Mouse (Mus musculus): ENCODE data around the gene Tcf25.
A peak's percentile ranks its signal among the peaks of the same experiment; 100 is the strongest.

Gene Tcf25

DNA sequence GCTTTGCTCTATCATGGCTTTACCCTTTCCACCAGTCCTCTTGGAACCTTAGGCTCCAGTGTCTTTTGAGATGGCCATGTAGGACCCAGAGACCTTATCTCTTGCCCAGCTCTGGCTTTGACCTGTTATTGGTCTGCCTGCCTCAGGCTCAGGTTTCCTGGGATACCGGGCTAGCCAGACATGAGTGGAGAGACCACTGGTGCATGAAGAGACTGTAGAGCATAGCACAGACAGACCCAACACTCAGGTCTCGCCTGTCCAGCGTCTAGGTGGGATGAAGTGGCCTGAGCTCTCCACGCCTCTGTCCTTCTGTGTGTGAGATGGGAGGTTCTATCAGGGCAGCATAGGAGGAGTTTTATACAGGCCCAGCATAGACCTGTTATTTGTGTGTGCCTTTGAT lies 24.5 kb upstream of the Tcf25 start:
- no peak for DNase-seq (ENCODE audit: low read depth, low spot score)

DNA sequence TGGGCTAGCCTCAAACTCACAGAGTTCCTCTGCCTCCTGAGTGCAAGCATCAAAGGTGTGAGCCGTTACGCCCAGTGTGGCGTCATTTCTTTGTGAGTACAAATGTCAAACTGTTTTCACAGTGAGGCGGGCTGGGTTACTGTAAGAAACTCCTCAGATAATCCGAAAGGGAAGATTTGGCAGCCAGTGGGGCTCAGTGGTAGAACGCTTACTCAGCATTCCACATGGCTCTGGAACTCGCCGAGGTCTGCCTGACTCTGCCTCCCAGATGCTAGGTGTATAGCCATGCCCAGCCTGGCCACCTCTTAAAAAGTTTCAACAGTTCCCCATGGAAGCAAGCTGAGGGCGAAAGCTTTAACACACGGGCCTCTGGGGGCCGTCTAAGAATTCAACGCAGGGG lies 21.4 kb upstream of the Tcf25 start:
- DNase-seq (ENCODE audit: low read depth, low spot score): no peak

DNA sequence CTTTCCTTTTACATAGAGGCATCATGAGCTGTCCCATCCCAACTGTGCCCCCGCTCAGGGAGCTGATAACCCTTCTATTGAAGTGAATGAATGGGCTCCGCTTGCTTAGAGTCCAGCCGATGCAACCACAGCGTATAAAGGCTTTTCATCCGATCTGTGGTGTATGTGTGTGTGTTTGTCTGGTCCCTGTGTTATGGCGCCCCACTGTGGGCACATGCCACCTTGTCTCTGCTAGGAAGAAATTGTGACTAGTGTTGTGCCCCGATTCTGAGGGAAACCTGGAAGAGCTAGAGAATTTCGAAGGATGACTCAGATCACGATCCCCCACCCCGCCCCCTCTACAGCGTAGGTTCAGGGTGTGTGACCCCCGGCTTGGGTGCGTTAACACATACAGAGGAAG lies 20.8 kb upstream of the Tcf25 start:
- DNase-seq (ENCODE audit: low read depth, low spot score): no peak

DNA sequence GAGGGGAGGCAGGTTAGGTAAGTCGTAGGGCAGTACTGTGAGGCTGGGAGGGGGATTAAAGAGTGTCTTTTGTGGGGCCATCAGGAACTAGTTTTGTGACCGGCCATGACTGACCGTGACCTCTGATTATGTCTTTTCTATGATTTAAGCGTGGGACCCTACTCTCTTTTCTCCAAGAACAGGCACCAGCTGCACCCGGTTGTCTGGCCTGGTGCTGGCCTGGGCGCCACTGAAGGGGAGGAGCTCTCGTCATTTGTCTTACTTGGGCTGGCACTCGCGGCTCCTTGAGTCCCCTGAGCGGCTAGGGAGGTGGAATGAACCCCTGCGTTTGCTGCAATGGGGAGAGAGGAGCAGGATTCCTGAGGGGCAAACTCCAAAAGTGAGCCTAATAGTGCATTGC lies 20.3 kb upstream of the Tcf25 start:
- DNase-seq (ENCODE audit: low read depth, low spot score): no peak

DNA sequence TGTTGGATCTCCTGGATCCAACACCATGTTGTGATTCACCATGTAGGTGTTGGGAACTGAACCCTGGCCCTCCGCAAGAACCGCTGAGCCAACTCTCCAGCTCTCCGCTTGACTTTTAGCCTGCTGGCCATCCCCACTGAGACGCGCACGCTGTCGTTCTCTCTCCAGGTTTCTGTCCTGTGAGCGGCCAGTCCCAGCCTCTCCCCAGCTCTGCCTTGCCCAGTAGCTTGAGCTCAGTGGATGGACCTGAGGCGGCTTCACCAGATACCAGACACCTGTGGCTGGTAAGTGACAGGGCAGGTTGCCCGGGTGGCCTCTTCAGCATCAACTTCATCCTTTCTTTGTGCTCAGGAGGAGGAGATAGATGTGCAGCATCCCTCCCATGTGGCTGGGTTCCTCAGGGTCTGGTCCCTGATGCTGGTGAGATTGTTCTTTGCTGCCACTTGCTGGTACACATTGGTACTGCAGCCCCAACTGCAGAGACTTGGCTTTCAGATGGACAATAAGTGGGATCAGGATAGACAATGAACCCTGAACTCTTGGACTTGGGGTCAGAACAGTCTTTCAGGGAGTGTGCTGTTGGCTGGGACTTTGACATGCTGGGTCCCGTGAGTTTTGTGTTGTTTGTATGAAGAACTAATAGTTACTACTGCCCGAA lies 12.3 kb upstream of the Tcf25 start:
- peak; percentile 85 for DNase-seq (ENCODE audit: low read depth, low spot score)

DNA sequence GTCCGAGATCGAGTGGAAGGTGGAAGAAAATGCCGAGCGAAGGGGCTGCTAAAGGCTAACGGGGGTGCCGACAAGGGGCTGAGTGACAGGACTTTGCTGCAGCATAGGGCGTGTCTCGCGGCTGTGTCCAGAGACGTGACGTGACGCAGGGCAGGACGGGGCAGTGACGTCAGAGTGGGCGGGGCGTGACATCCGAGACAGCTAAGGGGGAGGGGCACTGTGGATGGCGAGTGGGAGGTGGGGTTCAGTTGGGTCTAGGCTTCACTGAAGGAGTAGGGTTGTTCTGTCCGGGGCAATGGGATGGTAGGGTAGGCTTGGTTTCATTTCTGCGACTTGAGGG lies 656 bp downstream of the Tcf25 start:
- peak; percentile 96 for DNase-seq (ENCODE audit: low read depth, low spot score)

DNA sequence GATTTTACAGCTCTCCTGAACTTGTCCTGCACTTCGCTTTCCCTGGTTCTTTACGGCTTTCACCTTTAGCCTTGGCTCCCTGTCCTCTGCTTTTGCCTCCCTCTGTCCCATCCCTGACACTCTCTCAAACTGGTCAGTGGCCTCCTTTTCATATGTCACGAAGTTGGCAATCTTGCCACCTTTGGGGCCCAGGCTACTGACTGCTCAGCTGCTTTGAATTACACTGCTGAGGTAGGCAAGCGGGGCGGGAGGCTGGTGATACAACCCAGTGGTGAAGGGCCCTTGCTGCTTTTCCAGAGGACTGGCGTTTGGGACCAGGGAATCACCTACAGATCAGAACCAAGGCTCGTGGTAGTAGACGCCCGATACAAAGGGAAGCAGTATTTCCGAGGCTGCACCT lies 2.1 kb downstream of the Tcf25 start:
- no peak for DNase-seq (ENCODE audit: low read depth, low spot score)

DNA sequence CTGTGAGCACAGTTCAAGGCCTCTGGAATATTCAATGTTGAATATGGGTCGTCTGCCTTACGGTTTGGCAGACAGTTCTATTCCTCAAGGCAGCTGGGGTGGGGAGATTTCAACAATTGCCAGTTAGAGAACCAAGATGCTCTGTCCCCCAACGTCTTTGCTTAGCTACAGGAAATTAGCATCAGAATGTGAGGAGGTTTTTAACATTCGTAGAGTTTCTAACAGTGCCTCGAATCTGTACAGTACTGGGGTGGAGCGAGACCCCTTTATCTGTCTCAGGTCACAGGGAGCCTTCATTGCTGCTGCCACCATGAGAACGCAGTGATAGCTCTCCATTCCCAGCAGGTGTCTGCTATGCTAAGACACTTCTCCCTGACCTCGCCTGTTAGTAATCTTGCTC lies 2.6 kb downstream of the Tcf25 start:
- DNase-seq (ENCODE audit: low read depth, low spot score): no peak

DNA sequence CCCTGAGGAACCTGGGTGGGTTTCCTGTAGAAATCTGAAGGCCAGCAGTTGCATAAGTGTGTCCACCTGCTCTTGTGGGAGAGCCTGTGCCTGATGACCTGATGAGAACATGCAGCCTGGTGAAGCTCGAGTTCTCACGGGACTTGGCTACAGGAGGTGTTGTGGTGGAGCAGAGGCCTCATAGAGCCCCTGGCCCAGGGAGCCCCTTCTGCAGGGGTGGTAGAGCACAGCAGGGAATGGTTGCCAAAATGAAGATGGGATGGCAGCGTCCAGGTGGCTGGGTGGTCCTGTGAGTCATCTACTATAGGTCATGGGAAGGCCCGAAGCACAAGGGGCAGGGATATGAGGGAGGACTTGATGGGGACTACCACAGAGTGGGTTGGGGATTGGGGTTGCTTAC lies 8.2 kb downstream of the Tcf25 start:
- no peak for DNase-seq (ENCODE audit: low read depth, low spot score)

DNA sequence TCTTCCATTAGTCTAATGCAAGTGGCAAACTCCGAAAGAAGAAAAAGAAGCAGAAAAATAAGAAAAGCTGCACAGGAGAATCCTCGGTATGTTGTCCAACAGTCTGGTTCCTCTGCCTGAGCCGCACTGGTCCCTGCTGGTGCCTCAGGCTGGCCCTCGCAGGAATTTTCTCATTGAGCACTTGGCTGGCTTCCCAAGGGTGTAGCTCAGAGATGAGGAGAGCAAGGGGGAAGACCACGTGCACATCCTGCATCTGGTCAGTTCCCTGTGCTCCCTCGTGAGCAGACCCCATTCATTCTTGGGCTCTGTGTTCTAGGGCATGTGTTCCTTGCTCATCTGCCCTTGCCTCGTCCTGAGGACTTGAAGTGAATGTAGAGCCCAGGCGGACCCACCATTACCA lies 9.0 kb downstream of the Tcf25 start:
- DNase-seq (ENCODE audit: low read depth, low spot score): no peak

DNA sequence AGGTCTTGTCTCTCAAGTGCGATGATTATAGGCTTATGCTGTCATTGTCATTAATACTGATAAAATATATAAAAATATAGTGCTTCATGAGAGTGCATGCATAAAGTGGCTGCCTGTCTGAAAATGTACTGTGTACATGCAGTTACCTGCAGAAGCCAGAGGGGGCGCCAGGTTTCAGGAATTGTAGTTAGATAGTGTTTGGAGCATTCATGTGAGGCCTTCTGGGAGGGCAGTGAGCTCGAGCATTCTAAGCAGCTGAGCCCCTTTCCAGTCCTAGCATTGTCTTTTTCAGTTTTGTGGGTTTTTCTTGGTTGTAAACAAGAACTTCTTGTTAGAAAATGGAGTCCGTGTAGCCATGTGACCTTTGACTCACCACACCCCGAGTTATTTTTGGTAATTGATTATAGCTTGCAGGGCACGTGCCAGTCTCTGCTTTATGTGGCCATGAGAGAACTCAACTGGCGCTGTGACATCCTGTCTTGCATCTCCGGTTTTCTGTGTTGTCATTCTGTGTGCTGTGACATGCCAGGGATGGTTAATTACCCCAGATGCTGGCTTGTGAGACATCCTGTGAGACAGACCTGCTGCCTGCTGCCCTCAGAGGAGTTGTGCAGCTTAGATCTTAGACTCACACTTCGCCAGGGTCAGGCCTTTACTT lies 11.5 kb downstream of the Tcf25 start:
- DNase-seq (ENCODE audit: low read depth, low spot score): peak; percentile 25

DNA sequence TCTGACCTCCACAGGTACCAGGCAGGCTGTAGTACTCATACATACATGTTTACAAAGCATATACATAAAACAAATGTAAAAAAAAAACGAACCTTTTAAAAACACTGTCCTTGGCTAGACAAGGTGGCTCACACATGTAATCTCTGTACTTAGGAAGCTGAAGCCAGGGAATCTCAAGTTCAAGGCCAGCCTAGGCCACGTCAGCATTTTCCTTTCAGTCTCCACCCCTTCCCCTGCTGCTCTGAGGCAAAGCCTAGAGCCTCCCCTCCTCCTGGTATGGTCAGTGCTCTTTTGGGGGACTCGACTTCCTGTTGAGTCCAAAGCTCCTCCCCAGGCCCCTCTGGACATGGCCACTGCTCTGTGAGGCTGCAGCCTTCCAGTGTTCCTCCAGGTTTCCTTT lies 13.5 kb downstream of the Tcf25 start:
- no peak for DNase-seq (ENCODE audit: low read depth, low spot score)

DNA sequence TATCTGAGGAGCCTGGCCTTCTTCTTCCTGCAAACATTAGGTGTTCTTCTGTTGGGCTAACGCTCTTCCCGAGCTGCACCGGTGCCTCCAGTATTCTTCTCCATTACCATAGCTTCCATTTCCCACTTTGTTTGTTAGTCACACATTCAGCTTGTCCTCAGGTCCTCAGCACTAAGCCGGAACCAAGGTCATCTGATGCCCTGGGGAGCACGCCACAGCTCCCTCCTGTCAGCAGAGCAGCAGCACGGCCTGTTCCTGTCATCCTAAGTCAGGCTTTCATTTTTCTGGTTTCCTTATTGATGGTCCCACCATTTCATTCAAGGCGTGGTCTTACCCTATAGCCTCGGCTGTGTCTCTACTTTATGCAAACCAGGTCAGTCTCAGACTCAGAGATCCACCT lies 14.2 kb downstream of the Tcf25 start:
- DNase-seq (ENCODE audit: low read depth, low spot score): no peak

DNA sequence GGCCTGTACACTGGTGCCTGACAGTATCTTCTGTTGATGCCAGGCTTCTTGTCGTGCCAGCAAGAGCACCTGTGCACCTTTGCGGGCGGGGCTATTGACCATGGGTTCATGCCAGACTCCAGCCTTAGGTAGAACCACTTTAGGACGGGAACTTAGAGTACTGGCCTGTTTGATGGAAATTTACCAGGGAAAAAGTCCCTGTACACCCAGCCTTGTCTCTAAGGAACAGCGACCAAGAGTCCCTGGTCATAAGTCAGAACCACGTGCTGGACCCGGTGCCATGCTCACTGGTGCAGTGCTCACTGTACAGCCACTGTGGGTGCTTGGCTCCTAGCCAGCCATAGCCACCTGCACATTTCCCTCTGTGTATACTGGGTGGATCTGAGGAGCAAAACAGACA lies 15.5 kb downstream of the Tcf25 start:
- no peak for DNase-seq (ENCODE audit: low read depth, low spot score)

DNA sequence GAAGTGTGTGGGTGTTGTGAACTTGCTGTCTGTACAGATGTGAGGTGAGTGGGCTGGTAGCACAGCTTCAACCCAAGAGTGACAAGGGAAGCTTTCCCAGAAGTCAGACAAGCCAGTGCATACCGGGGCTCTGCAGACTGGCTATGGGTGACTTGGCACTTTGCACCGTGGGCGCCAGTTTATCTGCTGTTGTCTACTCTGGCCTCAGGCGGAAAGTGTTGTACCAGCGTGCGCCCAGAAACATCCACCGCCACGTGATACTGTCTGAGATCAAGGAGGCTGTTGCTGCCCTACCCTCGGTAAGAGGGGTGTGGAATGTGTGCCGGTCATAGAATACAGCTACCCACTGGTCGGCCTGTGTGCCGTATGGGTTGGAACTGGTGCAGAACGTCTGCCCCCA lies 24.8 kb downstream of the Tcf25 start:
- DNase-seq (ENCODE audit: low read depth, low spot score): no peak

DNA sequence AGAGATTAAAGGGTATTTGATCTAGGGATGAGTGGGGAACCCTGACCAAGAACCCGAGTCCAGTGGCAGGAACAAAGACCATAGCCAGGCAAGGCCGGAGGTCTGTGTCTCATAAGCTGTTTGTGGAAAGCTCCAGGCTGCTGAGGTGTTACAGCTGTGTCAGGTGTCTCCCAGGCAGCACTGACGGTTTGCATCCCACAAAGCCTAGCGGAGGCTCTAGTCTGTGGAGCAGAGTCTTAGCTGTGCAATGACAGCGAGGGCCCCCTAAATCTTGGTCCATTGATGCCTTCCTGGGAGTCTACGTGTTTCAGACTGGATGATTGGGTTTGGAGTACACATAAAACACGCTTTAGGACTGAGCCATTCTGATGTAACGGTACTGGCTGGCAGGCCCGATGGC lies 28.4 kb downstream of the Tcf25 start:
- DNase-seq (ENCODE audit: low read depth, low spot score): no peak

DNA sequence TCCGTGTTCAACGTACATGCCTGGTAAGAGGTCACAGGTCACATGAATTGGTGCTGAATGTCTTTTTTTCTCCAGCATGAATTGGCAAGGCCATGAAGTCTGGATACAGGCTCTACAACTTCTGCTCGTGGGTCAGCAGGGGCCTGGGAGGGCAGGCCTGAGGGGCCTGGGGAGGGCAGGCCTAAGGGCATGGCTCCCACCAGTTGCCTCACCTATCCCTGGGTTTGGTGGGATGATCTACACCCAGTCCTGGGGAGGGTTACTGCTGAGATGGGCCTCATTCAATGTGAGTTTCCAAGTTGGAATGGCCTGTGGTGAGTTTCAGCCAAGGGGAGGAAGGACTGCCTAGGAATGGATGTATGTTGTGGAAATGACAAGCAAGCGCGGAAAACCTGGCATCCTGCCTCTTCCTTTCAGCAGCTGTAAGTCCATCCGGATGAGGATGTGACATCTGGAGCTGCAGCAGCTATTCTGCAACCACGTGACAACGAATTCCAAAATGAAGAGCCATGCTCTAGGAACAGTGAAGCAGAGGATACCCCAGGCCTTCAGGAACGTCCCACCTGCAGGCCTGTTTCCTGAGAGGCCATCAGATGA lies 29.3 kb downstream of the Tcf25 start:
- DNase-seq (ENCODE audit: low read depth, low spot score): no peak

DNA sequence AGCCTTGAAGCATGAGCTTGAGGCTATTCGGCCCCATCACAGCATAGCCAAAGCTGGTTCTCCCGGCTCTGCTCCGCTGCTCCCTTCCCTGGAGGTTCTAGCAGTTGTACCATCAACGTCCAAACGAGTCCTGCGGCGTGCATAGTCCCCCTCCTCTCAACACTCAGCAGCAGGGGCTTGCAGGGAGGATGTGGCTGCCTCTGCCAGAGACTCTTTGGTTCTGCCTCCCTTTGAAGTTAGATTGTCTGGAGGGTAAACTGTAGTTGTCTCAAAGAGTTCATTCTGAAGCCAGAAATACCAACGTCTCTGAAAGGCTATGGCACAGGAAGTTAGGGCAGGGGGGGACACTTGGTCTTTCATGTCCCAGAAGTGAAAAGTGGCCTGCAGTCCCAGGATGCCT lies 31.0 kb downstream of the Tcf25 start:
- DNase-seq (ENCODE audit: low read depth, low spot score): no peak

DNA sequence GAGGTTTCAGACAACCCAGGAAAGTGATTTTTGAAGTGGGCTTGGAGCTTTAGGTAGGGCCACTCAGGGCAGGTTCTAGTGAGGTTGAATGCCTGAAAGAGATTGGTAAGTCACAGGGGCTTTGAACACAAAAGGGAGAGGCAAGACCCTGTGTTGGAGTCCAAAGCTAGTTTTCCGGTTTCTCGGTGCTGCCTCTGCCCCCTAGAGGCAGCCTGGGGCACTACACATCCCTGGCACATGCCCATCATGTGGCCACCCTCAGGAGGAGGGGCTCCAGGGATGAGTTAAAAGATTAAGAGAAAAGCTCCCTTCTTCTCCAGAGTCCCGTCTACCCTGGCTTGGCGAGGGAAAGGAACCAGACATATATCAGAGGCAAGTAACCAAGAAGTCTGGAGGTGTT lies 33.2 kb downstream of the Tcf25 start, which contains the start of gene Mc1r:
Gene Mc1r, plus strand, starts transcription at position 322 of the 400 bp plus-strand sequence.
- DNase-seq (ENCODE audit: low read depth, low spot score): peak; percentile 81

DNA sequence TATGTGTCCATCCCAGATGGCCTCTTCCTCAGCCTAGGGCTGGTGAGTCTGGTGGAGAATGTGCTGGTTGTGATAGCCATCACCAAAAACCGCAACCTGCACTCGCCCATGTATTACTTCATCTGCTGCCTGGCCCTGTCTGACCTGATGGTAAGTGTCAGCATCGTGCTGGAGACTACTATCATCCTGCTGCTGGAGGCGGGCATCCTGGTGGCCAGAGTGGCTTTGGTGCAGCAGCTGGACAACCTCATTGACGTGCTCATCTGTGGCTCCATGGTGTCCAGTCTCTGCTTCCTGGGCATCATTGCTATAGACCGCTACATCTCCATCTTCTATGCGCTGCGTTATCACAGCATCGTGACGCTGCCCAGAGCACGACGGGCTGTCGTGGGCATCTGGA lies 34.1 kb downstream of the Tcf25 start:
- no peak for DNase-seq (ENCODE audit: low read depth, low spot score)

DNA sequence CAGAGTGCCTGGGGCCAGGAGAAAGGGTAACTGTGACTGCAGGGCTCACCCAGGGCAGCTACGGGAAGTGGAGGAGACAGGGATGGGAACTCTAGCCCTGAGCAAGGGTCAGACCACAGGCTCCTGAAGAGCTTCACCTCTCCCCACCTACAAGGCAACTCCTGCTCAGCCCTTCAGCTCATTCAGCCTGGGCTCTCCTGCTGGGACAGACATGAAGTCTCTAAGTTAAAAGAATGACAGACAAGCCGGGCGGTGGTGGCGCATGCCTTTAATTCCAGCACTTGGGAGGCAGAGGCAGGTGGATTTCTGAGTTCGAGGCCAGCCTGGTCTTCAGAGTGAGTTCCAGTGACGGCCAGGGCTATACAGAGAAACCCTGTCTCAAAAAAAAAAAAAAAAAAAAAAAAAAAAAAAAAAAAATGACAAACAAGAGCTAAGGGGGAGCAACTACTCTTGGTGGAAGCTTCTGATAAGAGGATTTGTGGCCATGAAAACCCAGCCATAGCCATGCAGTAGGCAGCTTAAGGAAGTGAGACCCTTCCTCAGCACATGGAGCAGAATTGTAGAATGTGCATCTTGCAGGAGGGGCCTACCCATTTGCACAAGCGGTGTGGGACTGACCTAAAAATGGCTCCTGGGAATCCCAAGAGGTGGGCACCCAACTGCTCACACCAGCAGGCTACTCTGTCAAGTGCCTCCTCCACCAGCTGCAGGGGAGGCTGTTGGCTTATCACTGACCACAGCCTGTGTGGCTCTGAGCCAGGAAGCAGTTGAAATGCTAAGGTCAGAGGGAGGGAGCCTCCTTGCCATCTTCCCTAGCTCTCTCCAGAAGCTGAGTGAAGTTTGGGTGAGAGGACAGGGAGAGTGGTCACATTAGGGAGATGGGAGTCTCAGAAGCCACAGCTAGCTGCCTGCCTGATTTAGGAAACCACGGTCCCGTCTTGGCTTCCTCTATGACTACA lies 35.3 kb downstream of the Tcf25 start:
- DNase-seq (ENCODE audit: low read depth, low spot score): no peak

DNA sequence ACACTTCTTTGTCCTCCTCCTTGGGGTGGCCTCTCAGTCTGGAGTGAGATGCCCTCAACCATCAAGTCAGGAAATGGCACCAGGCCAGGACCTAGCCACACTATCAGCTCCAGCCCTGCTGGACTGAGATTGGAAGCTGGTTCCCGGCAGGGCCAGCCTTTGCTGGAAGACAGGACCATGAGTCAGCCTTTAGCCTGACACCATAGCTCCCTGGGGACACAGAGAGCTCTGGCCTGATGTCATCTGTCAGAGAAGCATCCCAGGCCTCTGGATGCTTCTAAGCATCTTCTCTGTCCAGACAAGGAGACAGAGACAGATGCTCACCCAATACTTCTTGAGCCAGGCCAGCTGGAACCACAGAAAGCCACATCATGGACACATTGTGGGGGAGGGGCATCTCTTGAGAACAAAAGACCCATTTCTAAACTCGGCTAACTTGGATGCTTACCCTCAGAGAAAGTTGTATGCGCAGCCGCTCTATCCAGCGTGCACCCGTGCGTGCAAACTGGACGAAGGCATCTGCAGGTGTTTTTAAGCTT lies 36.6 kb downstream of the Tcf25 start:
- peak; percentile 70 for DNase-seq (ENCODE audit: low read depth, low spot score)
